Mouse (Mus musculus) olfactory bulb, adult 2 months (tissue): ENCODE results near the gene Hist1h3f.

Experiments used
- CTCF ChIP-seq: fragments of 200-500 bp; IDR thresholded peaks from 2 replicates; pipeline ENCODE4 v1.5.1; 2012; ENCODE audit warnings: low read depth, mild to moderate bottlenecking, low read length, moderate library complexity; ENCODE audit not compliant: insufficient read depth
- POLR2A ChIP-seq: fragments of 200-500 bp; IDR thresholded peaks from 2 replicates; pipeline ENCODE4 v1.6.1; 2012; ENCODE audit warnings: mild to moderate bottlenecking, low read depth, low read length, moderate library complexity; ENCODE audit not compliant: insufficient read depth

DNA sequence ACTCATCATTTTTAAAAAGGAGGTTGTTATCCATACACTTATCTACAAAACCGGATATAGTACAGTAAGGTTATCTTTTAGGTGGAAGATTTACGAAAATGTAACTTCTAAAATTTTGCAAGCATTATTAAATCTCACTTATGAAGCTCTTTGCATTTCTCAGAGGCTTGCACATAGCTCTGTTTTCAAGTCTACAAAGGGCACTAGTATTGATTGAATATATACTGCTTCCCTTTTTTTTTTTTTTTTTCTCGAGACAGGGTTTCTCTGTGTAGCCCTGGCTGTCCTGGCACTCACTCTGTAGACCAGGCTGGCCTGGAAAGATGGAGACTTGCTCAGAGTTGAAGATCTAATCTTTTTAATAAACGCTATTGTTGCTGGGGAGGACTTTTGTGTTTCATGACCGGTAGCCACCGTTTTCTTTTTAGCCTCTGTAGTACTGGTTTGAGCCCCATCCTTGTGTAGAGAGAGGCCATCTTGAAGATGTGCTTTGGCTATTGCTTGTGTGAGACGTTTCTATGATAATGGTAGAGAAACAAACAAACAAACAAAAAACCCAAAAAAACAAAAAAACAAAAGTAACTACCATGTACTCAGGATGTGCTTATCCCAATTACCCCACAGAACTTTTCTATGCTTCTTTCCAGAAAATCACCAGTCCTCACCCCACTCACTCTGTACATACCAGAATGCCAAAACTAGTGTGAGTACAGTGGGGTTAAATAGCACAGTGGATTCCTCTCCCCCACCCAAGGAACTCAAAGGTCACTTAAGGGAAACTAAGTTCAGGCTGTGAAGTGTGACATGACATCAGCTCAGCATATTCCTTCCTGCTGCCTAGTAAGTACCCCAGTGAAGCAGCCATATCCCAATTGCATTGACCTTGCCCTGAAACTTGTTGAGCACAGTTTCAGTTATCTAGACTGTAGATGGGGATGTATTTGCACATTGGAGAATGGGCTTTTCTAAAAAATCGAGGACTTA, 8.4 kb downstream of the Hist1h3f start:
- no peak for TF ChIP-seq POLR2A
- no peak for TF ChIP-seq CTCF
